ENCODE assay signal across 11 mouse cellular contexts in the genomic region with DNA sequence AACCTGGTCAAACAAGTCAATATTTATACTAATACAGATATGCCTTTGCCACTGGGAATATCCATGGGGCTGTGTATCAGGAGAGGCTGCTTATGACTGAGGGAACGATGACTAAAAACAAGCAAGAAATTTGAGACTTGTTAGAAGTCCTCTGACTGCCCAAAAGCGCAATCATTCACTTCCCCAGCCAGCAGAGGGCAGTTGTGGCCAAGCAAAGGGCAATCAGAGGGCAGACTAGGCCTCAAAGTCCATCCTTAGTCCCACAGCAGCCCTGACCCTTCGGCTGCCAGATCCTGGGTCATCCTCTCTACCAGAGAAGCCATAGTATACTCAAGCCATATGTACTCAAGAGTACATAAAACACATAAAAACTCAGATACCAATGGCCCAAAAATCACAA. TPM values are rescaled to one million over a fixed set of nuclear protein-coding genes. Genes with fewer than 3 reads are reported as not detected.
DNase-seq lines count a peak whose midpoint lies in the region; ATAC-seq and TF ChIP-seq lines count a peak whose summit lies in the region.
"Had no signal": no experiment of that assay in that cellular context is flagged by ENCODE, and none has a peak within 500 bp of the region (broad histone marks: within the 10 kb centered on the region; RNA-seq: fewer than 3 reads in every experiment).

No protein-coding gene starts in this region.

- no peak overlapping the region for H3K4me3 ChIP-seq in lung, postnatal 0 days (ENCODE audit: low read depth, low read length)
- H3K4me3 ChIP-seq in lung, adult 2 months (replicated peaks; ENCODE audit: extremely low read depth, low read depth, low read length): no peak overlapping the region
- H3K4me3 ChIP-seq: limb, embryonic 12.5 days; neural tube, embryonic 12.5 days had no signal

- no peak overlapping the region for H3K27ac ChIP-seq in lung, postnatal 0 days (ENCODE audit: low read length)
- H3K27ac ChIP-seq: limb, embryonic 12.5 days; neural tube, embryonic 12.5 days had no signal

- no peaks in the 10 kb centered on the region for H3K4me1 ChIP-seq in lung, postnatal 0 days (ENCODE audit: insufficient read depth, low read depth, low read length)
- no peaks in the 10 kb centered on the region for H3K4me1 ChIP-seq in lung, adult 2 months (ENCODE audit: control insufficient read depth, insufficient read depth, low read length)
- H3K4me1 ChIP-seq: limb, embryonic 12.5 days; neural tube, embryonic 12.5 days had no signal

- no peaks in the 10 kb centered on the region for H3K36me3 ChIP-seq in lung, postnatal 0 days (ENCODE audit: insufficient read depth, low read length)
- H3K36me3 ChIP-seq: limb, embryonic 12.5 days; neural tube, embryonic 12.5 days had no signal

- no peak overlapping the region for H3K9ac ChIP-seq in lung, postnatal 0 days (replicated peaks; ENCODE audit: low read depth)
- H3K9ac ChIP-seq: limb, embryonic 12.5 days; neural tube, embryonic 12.5 days had no signal

- peak; percentile 29 for TF ChIP-seq CTCF in lung, postnatal 0 days (IDR thresholded peaks at IDR 0.05)
- no peak for TF ChIP-seq CTCF in lung, adult 2 months (IDR thresholded peaks at IDR 0.05; ENCODE audit: insufficient read depth, low read length)

- no peak for ATAC-seq in lung, postnatal 0 days

- no peaks in the 10 kb centered on the region for H3K27me3 ChIP-seq in lung, postnatal 0 days (replicated peaks; ENCODE audit: insufficient read depth, low read length)
- H3K27me3 ChIP-seq: limb, embryonic 12.5 days; neural tube, embryonic 12.5 days had no signal

- H3K9me3 ChIP-seq in lung, postnatal 0 days (ENCODE audit: low read length): 0 out of 2 replicates have a peak, but pooled peaks cover 4% of the 10 kb centered on the region

- WGBS in lung, postnatal 0 days: 44% methylated on average over 3 of the region's 3 CpGs
- WGBS in lung, adult 2 months: 45% methylated on average over 3 of the region's 3 CpGs

- TF ChIP-seq POLR2A in lung, adult 2 months (IDR thresholded peaks at IDR 0.05; ENCODE audit: borderline replicate concordance, extremely low read depth, low read depth, low read length): no peak

- peak; percentile 17 to 26 for DNase-seq in adrenal gland, adult 18-20 months (ENCODE audit: low spot score in 2 of 2)
- no peak for DNase-seq in adrenal gland, adult 8-10 months
- DNase-seq in lung, postnatal 0 days (ENCODE audit: low spot score): no peak
- DNase-seq in lung, adult 2 months: no peak
- DNase-seq in adrenal gland, postnatal 10 days: peak; percentile 11
- peak; percentile 11 to 59 for DNase-seq in kidney, postnatal 36 days
- DNase-seq in MN1 (ENCODE audit: low spot score): no peak
- no peak for DNase-seq in right cerebral cortex, adult 18-20 months
- DNase-seq: gastrocnemius, postnatal 10 days had no signal

- H3K4me2 ChIP-seq in lung, postnatal 0 days (replicated peaks; ENCODE audit: low read depth, low read length): no peak overlapping the region
- H3K4me2 ChIP-seq: limb, embryonic 12.5 days; neural tube, embryonic 12.5 days had no signal

- TF ChIP-seq EP300 in lung, postnatal 0 days (IDR thresholded peaks at IDR 0.05): no peak

RNA-seq across cellular contexts. Expression of a gene that starts 11.4 kb away (rescaled TPM):
- total RNA-seq in adrenal gland, adult 18-20 months (2021): 1 to 10 TPM; 1.5 to 3.9 TPM
- total RNA-seq in adrenal gland, adult 8-10 months (2022): 1 to 10 TPM; 4.7 to 7.1 (median 6.9) TPM
- 2.0 TPM in 2 replicates for polyA plus RNA-seq in lung, postnatal 0 days (2015; fragmentation: Nextera tagmentation; extraction: Ambion mirVana)
- polyA plus RNA-seq in lung, adult 2 months (2012; rRNA removed): 0.75 and 0.85 TPM in 2 replicates
- total RNA-seq in adrenal gland, postnatal 10 days (2021): 10 to 100 TPM; 14.7 to 20.4 TPM

Comparison
In these comparisons a context has a peak if more than half of its experiments do, and no peak if none do; other contexts are left out.
1. DNase-seq: peak in adrenal gland, adult 18-20 months (2 of 2), adrenal gland, postnatal 10 days (single experiment) and kidney, postnatal 36 days (2 of 2); none in adrenal gland, adult 8-10 months (single experiment), lung, postnatal 0 days (single experiment), lung, adult 2 months (single experiment), MN1 (single experiment) and right cerebral cortex, adult 18-20 months (single experiment).